Mouse (Mus musculus): ENCODE measurements around the gene Gm21762. TPM values are rescaled to one million over a fixed set of nuclear protein-coding genes. Genes with fewer than 3 reads are reported as not detected.
"Not testable (repeated sequence)": the region's sequence is repeated elsewhere in the genome, so short reads cannot be mapped to it uniquely, and the experiment has no call there.

The Gm21762 gene
- polyA plus RNA-seq (2012; rRNA removed): 0.93 TPM in 1 of 2 replicates, not detected in the other

- no CpG with 5 or more reads among the region's 2 CpGs for WGBS
- not testable (repeated sequence) for DNase-seq (ENCODE audit: low read depth, low spot score)
Measured at GRCm38 (mm10) chr13:120215847-120216246, at the start of gene Gm21762. TSS of gene Gm21762 (minus strand) at chr13:120215947.

GRCm38 (mm10) chr13:120262870-120263269 is 47.1 kb upstream of the Gm21762 start, which contains the start of gene AF067061:
TSS of gene AF067061 (plus strand) at chr13:120263114.
- DNase-seq (ENCODE audit: low read depth, low spot score): not testable (repeated sequence)
- WGBS: 85% methylated on average over 2 of the region's 2 CpGs

GRCm38 (mm10) chr13:120259718-120260117 is 44.0 kb upstream of the Gm21762 start:
- WGBS: 50% methylated on average over 3 of the region's 3 CpGs

GRCm38 (mm10) chr13:120258817-120259658 is 43.3 kb upstream of the Gm21762 start:
- WGBS: 80% methylated on average over 3 of the region's 3 CpGs
- not testable (repeated sequence) for DNase-seq (ENCODE audit: low read depth, low spot score)

More at GRCm38 (mm10) chr13:120259718-120260117, 44.0 kb upstream of the Gm21762 start:
- DNase-seq (ENCODE audit: low read depth, low spot score): not testable (repeated sequence)

GRCm38 (mm10) chr13:120251208-120251924 is 35.6 kb upstream of the Gm21762 start:
- not testable (repeated sequence) for DNase-seq (ENCODE audit: low read depth, low spot score)
- WGBS: 67% methylated on average over 2 of the region's 3 CpGs

GRCm38 (mm10) chr13:120238811-120239210 is 23.1 kb upstream of the Gm21762 start, which contains the start of gene Gm21731:
TSS of gene Gm21731 (plus strand) at chr13:120239111.
- DNase-seq (ENCODE audit: low read depth, low spot score): not testable (repeated sequence)

GRCm38 (mm10) chr13:120232447-120233049 is 16.8 kb upstream of the Gm21762 start:
- 73% methylated on average over 13 of the region's 25 CpGs for WGBS
- not testable (repeated sequence) for DNase-seq (ENCODE audit: low read depth, low spot score)

- WGBS: 95% methylated on average over 17 of the region's 17 CpGs
- not testable (repeated sequence) for DNase-seq (ENCODE audit: low read depth, low spot score)
Measured at GRCm38 (mm10) chr13:120231798-120232197, 16.1 kb upstream of the Gm21762 start.

GRCm38 (mm10) chr13:120223012-120223659 is 7.4 kb upstream of the Gm21762 start:
- 94% methylated on average over 16 of the region's 25 CpGs for WGBS
- DNase-seq (ENCODE audit: low read depth, low spot score): not testable (repeated sequence)

- 83% methylated on average over 5 of the region's 5 CpGs for WGBS
Measured at GRCm38 (mm10) chr13:120220922-120221321, 5.2 kb upstream of the Gm21762 start.

GRCm38 (mm10) chr13:120196189-120196821 is 19.4 kb downstream of the Gm21762 start:
- DNase-seq (ENCODE audit: low read depth, low spot score): not testable (repeated sequence)
- WGBS: 64% methylated on average over 7 of the region's 8 CpGs

More at GRCm38 (mm10) chr13:120220922-120221321, 5.2 kb upstream of the Gm21762 start:
- not testable (repeated sequence) for DNase-seq (ENCODE audit: low read depth, low spot score)

- 70% methylated on average over 4 of the region's 4 CpGs for WGBS
- not testable (repeated sequence) for DNase-seq (ENCODE audit: low read depth, low spot score)
Measured at GRCm38 (mm10) chr13:120172133-120172532, 43.6 kb downstream of the Gm21762 start, which contains the start of gene Gm21818. TSS of gene Gm21818 (plus strand) at chr13:120172433.

GRCm38 (mm10) chr13:120168301-120168700 is 47.4 kb downstream of the Gm21762 start:
- WGBS: 60% methylated on average over 5 of the region's 5 CpGs
- not testable (repeated sequence) for DNase-seq (ENCODE audit: low read depth, low spot score)

Other genes starting within 250 kb of the Gm21762 start
- gene Gm36079, start 188.9 kb downstream of the Gm21762 start, polyA plus RNA-seq (2012; rRNA removed): not detected in 2 replicates
- 0.21 and 0.27 TPM in 2 replicates for gene Gm21188, start 163.8 kb downstream of the Gm21762 start, polyA plus RNA-seq (2012; rRNA removed)
- gene Gm20767, start 75.7 kb downstream of the Gm21762 start, polyA plus RNA-seq (2012; rRNA removed): not detected in 2 replicates
- gene Gm21818, start 43.5 kb downstream of the Gm21762 start, polyA plus RNA-seq (2012; rRNA removed): not detected in 2 replicates
- gene Gm21731, start 23.2 kb upstream of the Gm21762 start, polyA plus RNA-seq (2012; rRNA removed): not detected in 2 replicates
- not detected in 2 replicates for gene AF067061, start 47.2 kb upstream of the Gm21762 start, polyA plus RNA-seq (2012; rRNA removed)
- gene BC147527, start 84.4 kb upstream of the Gm21762 start, polyA plus RNA-seq (2012; rRNA removed): 0.26 and 0.64 TPM in 2 replicates
- gene Tcstv3, start 100.9 kb upstream of the Gm21762 start, polyA plus RNA-seq (2012; rRNA removed): not detected in 2 replicates